Mouse (Mus musculus) T-helper 2 cell (primary cell): ENCODE results near the gene Zscan2.

ENCODE experiments used
- in situ Hi-C: fragments of 300-600 bp; cut with MboI, MseI; formaldehyde crosslinking; loops from one replicate; pipeline ENCODE4 v1.15.1; 2025; ENCODE audit warnings: high pct_unique_total_duplicates

The Zscan2 gene

DNA sequence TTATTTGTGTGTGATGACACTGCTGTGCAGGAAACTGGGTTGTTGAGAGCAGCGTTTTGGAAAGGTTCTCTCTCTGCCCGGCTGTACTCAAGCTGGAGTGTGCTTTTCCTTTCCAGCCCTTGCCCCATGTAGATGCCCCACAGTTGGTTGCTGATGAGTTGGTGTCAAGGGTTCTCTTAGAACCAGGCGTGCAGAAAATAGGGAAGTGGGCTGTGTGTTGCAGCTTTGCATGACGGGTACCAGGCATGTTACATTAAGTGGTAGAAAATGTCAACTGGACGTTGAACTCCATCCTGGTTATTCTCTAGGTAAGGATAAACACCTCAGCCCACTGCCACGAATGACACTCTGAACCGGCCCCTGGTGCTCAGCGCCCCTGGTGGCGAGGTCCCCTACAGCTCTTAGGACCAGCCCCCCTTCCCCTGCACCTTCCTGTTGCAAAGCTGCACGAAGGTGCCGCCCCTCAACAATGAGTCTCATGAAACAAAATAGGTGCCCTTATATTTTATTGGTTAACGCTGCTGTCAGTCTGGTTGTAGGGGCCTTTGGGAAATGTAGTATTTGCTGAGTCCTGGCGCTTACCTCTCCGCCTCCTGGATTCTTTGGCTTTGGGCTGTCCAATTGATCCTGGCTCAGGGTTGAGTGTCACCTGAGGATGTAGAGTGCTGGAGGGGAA is 22.2 kb downstream of the Zscan2 start:
- in situ Hi-C loops = no loop called here

- in situ Hi-C loops = no loop called here
Observed at GRCm38 (mm10) chr7:80885666-80886065, 24.9 kb downstream of the Zscan2 start.

DNA sequence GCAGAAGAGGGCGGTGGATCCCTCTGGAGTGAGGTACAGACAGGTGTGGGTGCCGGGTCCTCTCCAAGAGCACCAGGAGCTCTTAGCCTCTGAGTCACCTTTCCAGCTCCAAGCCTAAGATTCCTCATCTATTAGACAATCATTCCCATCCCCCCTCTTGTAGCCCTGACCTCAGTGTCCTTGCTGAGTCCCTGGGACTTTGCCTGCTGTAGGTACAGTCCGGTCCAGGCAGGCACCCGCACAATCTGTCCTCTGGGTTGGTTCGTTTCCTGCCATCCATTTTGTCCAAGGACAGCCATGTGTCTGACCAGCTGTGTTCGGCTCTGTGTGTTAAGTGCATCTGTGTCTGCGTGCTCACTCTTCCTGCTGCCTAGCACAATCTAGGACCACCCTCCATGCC is 27.9 kb downstream of the Zscan2 start:
- in situ Hi-C loops = no loop called here

GRCm38 (mm10) chr7:80889021-80889511 is 28.3 kb downstream of the Zscan2 start:
- in situ Hi-C loops = no loop called here

GRCm38 (mm10) chr7:80889841-80890241 is 29.1 kb downstream of the Zscan2 start:
- in situ Hi-C loops = no loop called here

DNA sequence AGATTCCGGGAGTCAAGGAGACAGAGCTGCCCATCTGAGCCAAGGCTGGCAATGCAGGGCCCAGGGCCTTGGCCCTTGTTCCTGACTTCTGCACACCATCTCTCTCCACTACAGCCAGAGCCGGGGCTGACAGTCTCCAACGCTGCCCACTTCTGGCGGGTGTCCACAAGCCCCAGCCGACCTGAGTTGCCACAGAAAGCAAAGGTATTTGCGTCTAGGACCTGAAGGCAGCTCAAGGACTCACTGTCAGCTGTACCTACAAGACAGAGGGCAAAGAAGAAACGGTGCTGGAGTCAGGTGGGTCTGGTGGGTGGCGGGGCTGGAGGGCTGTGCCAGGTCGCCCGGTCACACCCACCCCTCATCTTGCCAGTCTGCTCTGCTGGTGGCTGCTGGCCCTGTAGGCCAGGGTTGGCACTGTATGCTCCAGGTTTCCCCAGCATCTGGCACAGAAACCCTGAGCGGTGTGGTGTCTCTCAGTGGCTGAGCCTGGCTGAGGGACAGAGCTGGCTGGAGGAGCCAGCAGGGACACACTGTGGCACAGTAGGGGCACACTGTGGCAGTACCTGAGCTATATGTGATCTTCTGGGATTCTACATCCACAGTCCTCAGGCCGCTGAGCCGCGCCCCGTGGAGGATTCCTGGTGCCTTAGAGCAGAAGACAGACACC is 32.5 kb downstream of the Zscan2 start:
- in situ Hi-C loops = no loop called here

DNA sequence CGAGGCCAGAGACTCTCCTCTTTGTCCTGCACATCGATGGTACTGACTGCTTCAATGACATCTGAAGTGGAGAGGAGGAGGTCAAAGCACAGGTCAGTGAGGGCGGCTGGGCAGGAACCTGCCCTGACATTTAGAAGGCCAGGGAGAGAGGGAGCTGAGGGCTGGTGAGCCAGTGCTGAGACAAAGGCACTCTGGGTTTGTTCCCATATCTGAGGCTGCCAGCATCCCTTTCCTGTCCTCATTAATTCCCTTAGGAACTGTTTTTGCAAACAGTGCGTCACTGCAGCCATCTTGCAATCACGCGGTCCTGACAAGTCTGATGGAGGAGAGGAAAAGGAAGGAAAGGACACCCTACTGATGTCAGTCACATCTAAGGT is 33.0 kb downstream of the Zscan2 start:
- in situ Hi-C loops = no loop called here

- in situ Hi-C loops = no loop called here
Observed at GRCm38 (mm10) chr7:80894196-80894595, 33.5 kb downstream of the Zscan2 start.

DNA sequence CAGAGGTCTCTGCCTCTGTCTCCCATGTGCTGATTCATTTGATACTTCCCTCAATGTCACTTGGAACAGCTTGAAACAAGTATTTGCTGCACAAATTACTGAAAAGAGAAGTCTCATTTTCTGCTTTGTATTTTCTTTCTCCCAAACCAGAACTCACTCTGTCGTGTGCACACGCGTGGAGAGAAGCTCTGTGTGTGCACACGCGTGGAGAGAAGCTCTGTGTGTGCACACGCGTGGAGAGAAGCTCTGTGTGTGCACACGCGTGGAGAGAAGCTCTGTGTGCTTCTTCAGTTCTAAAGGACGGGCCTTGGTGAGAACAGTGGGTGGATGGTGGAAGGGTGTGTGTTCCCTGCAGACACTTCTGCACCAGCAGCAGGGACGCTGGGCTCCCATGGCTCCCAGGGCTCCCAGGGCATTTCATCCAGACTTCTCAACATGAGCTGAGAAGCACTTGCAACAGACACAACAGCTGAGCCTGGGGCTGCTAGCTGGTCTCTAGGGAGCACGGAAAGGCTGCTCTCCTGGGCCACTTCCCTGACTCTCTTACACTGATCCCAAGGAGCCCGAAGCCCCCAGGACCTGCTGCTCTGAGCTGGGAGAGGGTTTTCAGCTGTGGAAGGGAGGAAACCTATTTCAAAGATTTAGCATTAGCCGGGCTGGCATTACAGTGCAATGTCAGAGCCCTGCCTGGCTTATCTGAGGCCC is 34.2 kb downstream of the Zscan2 start:
- in situ Hi-C loops = no loop called here

GRCm38 (mm10) chr7:80897134-80897533 is 36.4 kb downstream of the Zscan2 start:
- in situ Hi-C loops = no loop called here

- in situ Hi-C loops = no loop called here
Observed at GRCm38 (mm10) chr7:80897721-80898120, 37.0 kb downstream of the Zscan2 start.

GRCm38 (mm10) chr7:80900944-80901501 is 40.3 kb downstream of the Zscan2 start, which contains the start of gene Wdr73:
Wdr73 (minus strand) TSS chr7:80901269.
- in situ Hi-C loops = no loop called here

- in situ Hi-C loops = no loop called here
Observed at GRCm38 (mm10) chr7:80901541-80902274, 41.0 kb downstream of the Zscan2 start.

GRCm38 (mm10) chr7:80903625-80904422 is 43.1 kb downstream of the Zscan2 start:
- in situ Hi-C loops = no loop called here

- in situ Hi-C loops = no loop called here
Observed at GRCm38 (mm10) chr7:80904921-80905515, 44.3 kb downstream of the Zscan2 start, which contains the start of gene Nmb. Nmb (minus strand) TSS chr7:80905076.

DNA sequence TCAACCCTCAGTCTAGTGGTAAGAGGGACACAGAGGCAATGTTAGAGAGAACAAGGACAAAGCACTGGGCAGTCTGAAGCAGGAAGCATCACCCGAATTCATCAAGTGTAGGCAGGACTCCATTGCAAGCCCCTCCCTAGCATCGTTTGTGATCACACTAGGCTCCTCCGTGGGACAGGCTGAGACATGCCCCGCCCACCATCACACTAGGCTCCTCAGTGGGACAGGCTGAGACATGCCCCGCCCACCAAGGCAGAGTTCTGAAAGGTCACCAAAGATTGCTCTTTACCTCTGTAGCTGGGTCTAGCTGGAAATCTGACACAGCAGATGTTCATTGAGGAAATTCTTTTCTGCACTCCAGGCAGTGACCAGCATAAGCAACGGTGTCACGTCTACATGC is 50.3 kb downstream of the Zscan2 start:
- in situ Hi-C loops = no loop called here

- in situ Hi-C loops = no loop called here
Observed at GRCm38 (mm10) chr7:80912496-80912895, 51.8 kb downstream of the Zscan2 start.

DNA sequence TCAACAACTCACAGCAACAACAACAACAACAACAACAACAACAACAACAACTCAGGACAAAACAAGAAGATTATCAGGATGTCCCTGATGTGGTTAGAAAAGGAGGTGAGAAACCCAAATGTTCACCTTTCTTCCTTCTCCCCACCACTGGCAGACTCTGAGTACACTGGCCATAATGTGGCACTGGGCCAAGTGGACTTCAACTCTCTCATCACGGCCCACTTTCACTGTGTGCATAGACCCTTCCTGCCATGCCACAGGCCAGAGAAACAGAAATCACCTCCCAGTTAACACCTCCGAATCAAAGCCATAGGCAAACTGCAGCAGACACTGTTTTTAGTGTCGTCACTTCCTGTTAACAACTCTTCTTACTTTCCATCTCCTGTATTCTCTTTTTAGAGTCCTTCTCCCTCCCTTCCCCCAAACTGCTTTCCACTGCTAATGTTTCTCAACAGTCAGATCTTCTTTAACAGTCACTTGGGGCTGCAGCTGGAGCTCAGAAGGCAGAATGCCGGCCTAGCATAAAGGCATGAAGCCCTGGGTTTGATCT is 57.3 kb downstream of the Zscan2 start:
- in situ Hi-C loops = no loop called here

DNA sequence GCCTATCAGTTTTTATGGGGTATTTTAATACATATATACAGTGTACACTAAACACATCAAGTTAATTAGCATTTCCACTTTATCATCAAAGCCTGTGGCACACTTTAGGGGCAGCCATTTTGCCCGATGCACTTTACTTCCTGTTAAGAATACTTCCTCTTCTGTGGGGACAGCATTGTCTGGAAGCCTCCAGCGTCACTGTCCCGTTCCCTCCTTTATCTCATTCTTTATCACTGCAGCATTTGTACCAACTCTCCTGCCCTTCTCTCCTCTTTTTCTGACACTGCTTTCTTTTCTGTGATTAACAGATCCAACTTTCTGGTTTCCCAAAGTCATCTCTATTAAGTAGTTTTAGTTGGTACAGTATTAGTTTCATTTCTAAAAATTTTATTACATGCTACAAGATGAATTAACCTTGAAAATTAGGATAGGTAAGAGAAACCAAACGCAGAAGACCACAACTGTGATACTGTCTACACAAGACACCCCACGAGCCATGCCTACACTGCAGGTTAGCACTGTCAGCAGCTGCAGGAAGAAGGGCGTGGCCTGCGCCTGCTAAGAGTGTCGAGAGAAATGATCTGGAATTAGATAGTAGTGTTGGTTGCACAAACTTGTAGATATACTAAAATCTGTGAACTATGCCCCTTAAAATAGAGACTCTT is 58.4 kb downstream of the Zscan2 start:
- in situ Hi-C loops = no loop called here

- in situ Hi-C loops = no loop called here
Observed at GRCm38 (mm10) chr7:80919647-80920008, 58.9 kb downstream of the Zscan2 start.
